Mouse (Mus musculus) thymus, postnatal 10 days (tissue): Measurements from ENCODE around the gene Zfp995.
"Not testable (repeated sequence)": the region's sequence is repeated elsewhere in the genome, so short reads cannot be mapped to it uniquely, and the experiment has no call there.

ENCODE experiments used
- DNase-seq, 2 experiments: peaks; one replicate each; pipeline ENCODE4 v3.0.0; 2021; ENCODE audit warnings: low spot score in 2 of 2

The Zfp995 gene

GRCm38 (mm10) chr17:21909456-21910052 is at the start of gene Zfp995:
Zfp995 (minus strand) TSS chr17:21909926.
- DNase-seq: peak; percentile 63 to 64

DNA sequence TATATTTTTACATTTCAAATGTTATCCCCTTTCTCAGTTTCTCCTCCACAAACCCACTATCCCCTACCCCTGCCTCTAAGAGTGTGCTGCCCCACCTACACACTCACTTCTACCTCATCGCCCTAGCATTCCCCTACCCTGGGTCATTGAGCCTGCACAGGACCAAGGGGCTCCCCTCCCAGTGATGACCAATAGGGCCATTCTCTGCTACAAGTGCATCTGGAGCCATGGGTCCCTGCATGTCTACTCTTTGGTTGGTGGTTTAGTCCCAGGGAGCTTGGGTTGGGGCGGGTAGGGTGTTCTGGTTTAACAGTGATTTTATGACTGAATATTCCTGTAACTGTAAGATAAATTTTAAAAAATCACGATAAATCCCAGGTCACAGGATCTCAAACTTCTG is 687 bp downstream of the Zfp995 start:
- no peak for DNase-seq

DNA sequence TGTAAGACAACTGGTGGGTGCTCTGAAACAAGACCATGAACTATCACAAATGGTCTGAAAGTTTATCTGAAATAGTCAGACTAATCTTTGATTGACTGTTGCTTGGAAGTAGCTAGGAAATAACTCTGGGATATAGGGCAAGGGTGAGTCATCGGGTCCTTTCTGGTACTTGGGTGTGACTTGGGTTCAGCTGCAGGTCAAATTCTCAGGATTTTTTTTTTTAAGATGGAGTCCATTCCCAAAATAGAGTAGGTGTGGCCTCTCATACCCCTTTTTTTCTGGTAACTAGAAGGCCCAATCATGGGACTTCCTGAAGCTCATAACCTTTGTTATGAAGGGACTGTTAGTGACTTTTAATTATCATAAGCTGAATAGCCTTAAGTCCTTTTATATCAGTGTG is 38.5 kb downstream of the Zfp995 start:
- DNase-seq: no peak

DNA sequence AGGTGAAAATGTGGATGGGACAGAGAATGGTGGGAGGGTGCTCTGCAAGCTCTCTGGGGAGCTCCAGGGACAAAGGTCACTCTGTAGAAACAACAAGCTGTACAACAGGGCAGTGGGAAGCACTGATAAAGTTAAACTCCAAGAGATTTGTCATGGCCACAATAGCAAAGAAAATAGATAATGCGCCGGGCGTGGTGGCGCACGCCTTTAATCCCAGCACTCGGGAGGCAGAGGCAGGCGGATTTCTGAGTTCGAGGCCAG is 63.5 kb downstream of the Zfp995 start:
- not testable (repeated sequence) for DNase-seq

DNA sequence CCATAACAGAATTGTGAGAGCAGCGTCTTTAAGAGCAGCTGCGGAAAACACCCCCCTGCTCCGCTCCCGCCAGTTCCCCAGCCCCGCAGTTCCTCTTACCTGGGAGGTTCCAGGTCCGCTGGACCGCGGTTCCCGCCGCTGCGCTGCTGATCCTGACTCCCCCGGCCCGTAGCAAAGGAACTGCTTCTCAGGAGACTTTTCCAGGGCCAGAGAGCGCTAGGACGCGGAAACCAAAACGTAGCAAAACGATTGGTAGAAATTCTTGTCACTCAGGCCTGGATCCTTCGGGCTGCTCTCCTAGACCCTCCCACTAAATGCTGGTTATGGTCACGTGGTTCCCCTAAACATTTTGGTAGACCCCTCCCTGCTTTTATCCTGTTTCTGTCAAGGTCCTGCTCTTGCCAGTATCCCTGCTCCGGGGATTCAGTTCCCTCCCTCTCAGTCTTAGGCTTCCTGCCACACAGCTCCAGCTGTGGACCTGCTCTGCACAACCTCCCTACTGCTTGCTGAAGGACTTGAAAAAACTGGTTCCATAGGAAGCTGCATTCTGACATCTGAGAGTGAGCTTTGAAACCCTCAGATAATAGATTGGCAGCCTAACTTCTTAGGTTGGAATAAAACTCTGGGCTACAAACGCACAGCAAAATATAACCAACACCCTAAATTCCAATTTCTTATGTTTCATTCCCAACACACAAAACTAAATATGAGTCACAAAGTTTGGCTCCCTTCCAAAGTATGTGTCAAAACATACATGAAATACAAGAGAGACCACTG is 64.0 kb downstream of the Zfp995 start, which contains the start of gene Zfp820:
Gene Zfp820 (minus strand): TSS at position 228 of the 777 bp plus-strand sequence.
- DNase-seq: peak; percentile 25 to 56

DNA sequence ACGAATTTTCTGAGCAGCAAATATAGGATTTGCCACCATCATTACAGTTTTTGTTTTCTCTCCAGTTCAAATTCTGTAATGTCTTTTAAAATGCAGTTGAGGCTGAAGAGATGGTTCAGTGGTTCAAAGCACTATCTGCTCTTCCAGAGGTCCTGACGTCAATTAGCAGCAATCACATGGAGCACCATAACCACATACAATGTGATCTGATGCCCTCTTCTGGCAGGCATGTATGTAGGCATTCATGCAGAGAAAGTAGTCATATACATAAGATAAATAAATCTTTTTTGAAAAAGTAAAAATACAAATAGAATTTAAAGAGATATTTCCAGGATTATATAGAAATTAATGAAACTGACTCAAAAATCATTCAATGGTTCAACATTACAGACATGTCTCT is 71.2 kb downstream of the Zfp995 start:
- DNase-seq: no peak
